Mouse (Mus musculus) heart, adult 11 months (tissue): ENCODE results near the gene Dad1.
"Not testable (repeated sequence)": the region's sequence is repeated elsewhere in the genome, so short reads cannot be mapped to it uniquely, and the experiment has no call there.

Experiments
- DNase-seq: peaks from one replicate; pipeline ENCODE4 v3.0.0; 2022

Gene Dad1

GRCm38 (mm10) chr14:54244183-54244582, 9.7 kb downstream of the Dad1 start:
- no peak for DNase-seq

GRCm38 (mm10) chr14:54240542-54240941, 13.4 kb downstream of the Dad1 start:
- DNase-seq, result no peak

- DNase-seq, result peak; percentile 97
These were observed 14.7 kb downstream of the Dad1 start for GRCm38 (mm10) chr14:54239002-54239736.

GRCm38 (mm10) chr14:54236881-54237280, 17.0 kb downstream of the Dad1 start:
- no peak for DNase-seq

GRCm38 (mm10) chr14:54235825-54236540, 17.9 kb downstream of the Dad1 start:
- DNase-seq, result no peak

GRCm38 (mm10) chr14:54234231-54235040, 19.5 kb downstream of the Dad1 start:
- DNase-seq, result peak; percentile 87

- DNase-seq, result no peak
These were observed 20.3 kb downstream of the Dad1 start for GRCm38 (mm10) chr14:54233559-54234143.

GRCm38 (mm10) chr14:54232811-54233558, 20.9 kb downstream of the Dad1 start:
- peak; percentile 98 for DNase-seq

- no peak for DNase-seq
These were observed 21.8 kb downstream of the Dad1 start for GRCm38 (mm10) chr14:54232143-54232542.

GRCm38 (mm10) chr14:54231176-54231956, 22.5 kb downstream of the Dad1 start:
- no peak for DNase-seq

GRCm38 (mm10) chr14:54230638-54231150, 23.2 kb downstream of the Dad1 start:
- no peak for DNase-seq

- DNase-seq, result not testable (repeated sequence)
These were observed 24.1 kb downstream of the Dad1 start for GRCm38 (mm10) chr14:54229849-54230248.

GRCm38 (mm10) chr14:54228933-54229713, 24.8 kb downstream of the Dad1 start:
- DNase-seq, result no peak

- DNase-seq, result no peak
These were observed 25.4 kb downstream of the Dad1 start for GRCm38 (mm10) chr14:54228501-54228900.

- DNase-seq, result peak; percentile 96
These were observed 25.9 kb downstream of the Dad1 start for GRCm38 (mm10) chr14:54227911-54228451.

GRCm38 (mm10) chr14:54226911-54227811, 26.7 kb downstream of the Dad1 start:
- peak; percentile 97 for DNase-seq

GRCm38 (mm10) chr14:54225725-54226124, 28.2 kb downstream of the Dad1 start:
- no peak for DNase-seq

- peak; percentile 94 for DNase-seq
These were observed 29.1 kb downstream of the Dad1 start for GRCm38 (mm10) chr14:54224484-54225467.
